Mouse (Mus musculus) frontal cortex, postnatal 25 days (tissue): ENCODE results near the gene Rps19bp1.

Experiments used
- DNase-seq, 2 experiments: peaks; one replicate each; pipeline ENCODE4 v3.0.0; 2022; ENCODE audit warnings: low spot score in 2 of 2

The Rps19bp1 gene

DNA sequence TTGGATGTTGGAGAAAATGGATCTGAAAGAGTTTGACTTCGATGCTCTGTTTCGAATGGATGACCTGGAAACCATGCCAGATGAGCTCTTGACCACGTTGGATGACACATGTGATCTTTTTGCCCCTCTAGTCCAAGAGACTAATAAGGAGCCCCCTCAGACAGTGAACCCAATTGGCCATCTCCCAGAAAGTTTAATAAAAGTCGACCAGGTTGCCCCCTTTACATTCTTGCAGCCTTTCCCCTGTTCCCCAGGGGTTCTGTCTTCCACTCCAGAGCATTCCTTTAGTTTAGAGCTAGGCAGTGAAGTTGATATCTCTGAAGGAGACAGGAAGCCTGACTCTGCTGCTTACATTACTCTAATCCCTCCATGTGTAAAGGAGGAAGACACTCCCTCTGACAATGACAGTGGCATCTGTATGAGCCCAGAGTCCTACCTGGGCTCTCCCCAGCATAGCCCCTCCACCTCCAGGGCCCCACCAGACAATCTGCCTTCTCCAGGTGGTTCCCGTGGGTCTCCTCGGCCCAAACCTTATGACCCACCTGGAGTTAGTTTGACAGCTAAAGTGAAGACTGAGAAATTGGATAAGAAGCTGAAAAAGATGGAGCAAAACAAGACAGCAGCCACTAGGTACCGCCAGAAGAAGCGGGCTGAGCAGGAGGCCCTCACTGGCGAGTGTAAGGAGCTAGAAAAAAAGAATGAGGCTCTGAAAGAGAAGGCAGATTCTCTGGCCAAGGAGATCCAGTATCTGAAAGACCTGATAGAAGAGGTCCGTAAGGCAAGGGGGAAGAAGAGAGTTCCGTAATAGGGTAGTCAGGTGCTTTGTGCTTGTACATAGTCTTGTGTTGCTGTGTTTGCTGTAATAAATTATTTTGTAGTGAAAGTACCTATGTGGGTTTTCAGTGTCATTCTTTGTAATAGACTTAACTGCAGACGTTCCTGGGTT is 7.2 kb downstream of the Rps19bp1 start:
- no peak for DNase-seq

GRCm38 (mm10) chr15:80256242-80256641 is 7.9 kb downstream of the Rps19bp1 start:
- no peak for DNase-seq

GRCm38 (mm10) chr15:80255646-80256121 is 8.4 kb downstream of the Rps19bp1 start:
- peak; percentile 48 to 52 for DNase-seq

DNA sequence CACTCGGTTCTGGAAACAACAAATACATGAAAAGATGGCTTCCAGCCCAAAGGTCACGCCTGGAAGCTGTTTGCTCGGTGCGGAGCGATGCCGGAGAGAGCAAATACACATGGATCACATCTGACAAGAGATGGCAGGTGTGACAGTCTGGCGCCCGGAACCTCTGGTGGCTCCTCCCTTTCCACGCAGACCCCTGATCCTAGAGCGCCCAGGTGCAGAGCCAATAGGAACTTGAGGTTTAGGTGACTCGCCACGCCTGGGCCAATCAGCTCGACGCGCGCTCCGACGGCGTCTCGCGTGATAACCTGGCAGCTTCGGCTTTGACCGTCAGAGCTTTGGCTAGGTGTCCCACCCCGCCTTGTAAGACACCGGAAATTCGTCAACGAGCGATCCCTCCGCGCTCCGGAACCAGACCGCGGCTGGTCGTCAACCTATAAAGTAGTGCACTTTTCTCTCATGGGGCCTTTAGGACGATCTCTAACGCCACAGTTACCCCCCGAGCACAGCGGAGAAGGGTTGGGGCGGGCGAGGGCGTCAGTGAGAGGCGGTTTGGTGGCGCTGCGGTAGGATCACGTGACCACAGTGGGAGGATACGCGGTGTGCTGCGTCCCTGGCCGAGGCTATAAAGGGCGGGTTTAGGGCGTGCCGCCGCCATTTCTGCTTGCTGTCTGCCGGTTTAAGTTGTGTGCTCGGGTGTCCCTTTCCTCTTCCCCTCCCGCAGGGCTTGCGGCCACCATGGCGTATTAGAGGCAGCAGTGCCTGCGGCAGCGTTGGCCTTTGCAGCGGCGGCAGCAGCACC is 9.1 kb downstream of the Rps19bp1 start, which contains the start of gene Atf4:
Gene Atf4, plus strand, starts transcription at position 338 of the 799 bp plus-strand sequence.
- peak; percentile 95 to 98 for DNase-seq

DNA sequence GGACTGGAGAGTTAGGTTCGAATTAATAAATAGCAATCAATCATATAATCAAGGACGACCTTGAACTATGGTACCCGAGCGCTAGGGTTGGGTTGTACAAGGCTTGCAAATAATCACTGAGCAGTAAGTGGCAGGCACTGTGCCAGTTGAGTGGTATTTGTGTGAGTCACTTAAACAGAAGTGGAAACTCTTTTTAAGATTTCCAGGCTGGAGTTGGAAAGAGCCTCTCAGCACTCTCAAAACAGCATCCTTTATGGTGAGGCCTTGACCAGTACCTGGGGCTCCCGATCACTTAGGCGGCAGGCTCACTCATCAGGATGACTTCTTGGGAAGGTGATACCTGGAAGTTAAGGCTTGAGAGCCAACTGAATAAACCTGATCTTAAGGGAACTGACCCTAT is 9.9 kb downstream of the Rps19bp1 start:
- no peak for DNase-seq

DNA sequence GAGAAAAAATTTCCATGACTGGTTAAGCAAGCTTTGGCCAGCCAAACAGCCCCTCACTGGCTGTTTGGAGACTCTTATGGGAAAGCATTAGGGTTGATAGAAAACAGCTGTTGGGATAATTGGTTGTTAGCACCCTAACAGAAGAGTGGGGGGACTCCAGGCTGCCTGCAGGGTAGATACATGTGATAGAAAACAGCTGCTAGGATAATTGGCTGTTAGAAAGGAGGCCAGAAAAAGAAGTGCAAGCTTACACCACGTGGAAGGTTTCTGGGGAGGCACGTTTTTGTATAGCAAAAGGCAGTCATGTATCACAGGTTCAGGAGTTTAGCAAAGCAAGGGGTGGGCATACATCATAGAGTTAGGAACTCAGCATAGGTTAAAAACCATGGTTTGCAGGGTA is 10.6 kb downstream of the Rps19bp1 start:
- DNase-seq: no peak

DNA sequence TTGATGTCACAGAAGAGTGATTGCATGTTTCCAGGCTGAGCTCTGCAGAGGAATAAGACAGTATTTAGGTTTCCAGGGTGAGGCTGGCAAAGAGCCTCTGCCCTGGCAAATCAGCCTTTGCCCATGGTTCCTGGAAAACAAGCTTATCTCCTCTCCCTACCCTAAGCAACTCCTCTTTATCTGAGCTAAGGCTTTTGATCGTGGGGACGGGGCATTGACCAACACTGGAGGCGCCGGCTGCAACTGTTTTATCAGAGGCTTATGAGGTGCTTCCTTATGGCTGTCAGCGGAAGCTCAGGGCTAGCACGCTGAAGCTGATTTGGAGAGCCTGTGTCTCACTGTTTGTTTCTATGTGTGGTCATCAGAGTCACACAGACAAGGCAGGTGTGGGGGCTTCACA is 13.5 kb downstream of the Rps19bp1 start:
- no peak for DNase-seq

- DNase-seq: no peak
Observed at GRCm38 (mm10) chr15:80249672-80250071, 14.4 kb downstream of the Rps19bp1 start.

- DNase-seq: no peak
Observed at GRCm38 (mm10) chr15:80248596-80248995, 15.5 kb downstream of the Rps19bp1 start.

DNA sequence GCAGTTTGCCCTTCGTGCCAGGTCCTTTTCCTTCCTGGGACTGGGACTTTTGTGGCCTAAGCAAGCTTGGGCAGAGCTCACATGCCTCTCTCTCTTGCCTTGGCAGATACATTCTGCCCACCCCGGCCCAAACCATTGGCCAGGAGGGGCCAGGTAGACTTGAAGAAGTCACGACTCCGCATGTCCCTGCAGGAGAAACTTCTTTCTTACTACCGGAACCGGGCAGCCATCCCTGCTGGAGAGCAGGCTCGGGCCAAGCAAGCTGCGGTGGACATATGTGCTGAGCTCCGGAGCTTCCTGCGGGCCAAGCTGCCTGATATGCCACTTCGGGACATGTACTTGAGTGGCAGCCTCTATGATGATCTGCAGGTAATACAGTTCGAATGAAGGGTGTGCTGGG is 16.0 kb downstream of the Rps19bp1 start:
- DNase-seq: no peak

- no peak for DNase-seq
Observed at GRCm38 (mm10) chr15:80235535-80235934, 28.6 kb downstream of the Rps19bp1 start, which contains the start of gene AC140267.1. Gene AC140267.1 (plus strand): TSS chr15:80235835.

GRCm38 (mm10) chr15:80233733-80234509 is 30.2 kb downstream of the Rps19bp1 start, which contains the start of gene Mief1:
Gene Mief1 (plus strand): TSS chr15:80234018.
- peak; percentile 85 to 90 for DNase-seq

DNA sequence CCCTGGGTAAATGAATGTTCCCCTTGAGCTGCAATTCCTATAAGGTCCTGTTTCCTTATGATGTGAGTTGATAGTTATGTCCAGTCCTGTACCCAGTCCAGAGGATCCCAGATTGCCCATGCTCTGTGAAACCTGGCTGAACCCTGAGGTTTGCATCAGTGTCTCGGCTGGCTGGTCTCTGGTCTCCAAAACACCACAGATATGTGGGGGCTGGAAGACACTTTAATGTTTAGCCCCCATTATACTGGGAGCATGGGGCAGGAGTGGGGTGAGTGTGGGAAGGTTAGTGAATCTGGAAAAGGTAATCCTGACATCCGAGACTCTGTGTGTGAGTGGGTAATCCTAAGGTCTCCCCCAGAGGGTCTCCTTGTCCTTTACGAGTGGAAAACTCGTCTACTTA is 31.1 kb downstream of the Rps19bp1 start:
- no peak for DNase-seq

DNA sequence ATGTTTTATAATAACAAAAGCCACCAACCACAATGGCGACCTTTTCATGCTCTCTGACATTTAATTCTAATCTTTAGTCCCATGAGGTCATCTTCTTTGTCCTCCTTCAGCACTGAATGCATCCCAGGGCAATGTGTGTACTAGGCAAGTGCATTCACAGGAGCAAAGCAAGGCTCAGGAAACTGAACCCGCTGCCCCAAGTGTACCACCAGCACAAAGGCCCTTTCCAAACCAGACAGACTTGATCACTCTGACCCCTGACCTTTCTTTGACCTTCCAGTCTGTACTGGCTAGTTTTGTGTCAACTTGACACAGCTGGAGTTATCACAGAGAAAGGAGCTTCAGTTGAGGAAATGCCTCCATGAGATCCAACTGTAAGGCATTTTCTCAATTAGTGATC is 31.8 kb downstream of the Rps19bp1 start:
- no peak for DNase-seq

DNA sequence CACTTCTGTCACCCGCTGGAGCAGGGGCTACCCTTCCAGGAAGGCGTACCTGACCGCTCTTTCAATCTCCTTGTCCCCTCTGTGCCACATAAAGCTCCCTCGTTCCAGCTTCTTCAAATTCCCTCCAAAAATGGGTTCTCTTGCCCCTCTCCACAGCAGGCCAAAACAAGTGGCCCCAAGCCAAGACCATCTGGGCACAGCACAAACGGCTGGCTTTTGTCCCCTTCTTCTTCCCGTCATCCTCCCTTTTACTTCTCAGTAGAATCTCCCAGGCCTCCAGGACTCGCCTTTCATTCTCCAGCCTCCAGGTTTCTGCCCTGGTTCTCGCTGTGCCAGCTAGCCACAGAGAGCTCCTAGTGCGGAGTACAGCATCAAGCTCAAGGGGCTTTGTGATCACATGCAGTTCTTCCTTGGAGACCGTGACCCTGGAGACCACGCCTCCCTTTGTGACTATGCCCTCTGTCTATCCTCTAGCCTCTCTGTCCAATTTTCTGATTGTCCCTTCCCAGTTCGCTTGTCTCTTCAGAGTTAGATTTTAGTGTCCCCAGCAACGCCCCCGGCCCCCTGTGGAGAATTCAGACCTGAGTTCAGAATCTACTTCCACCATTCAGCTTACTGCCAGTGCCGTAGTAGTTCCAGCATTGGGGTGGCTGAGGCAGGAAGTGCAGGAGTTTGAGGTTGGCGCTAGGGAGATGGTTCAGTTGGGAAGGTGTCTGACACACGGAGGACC is 35.9 kb downstream of the Rps19bp1 start:
- no peak for DNase-seq

GRCm38 (mm10) chr15:80225796-80226195 is 38.3 kb downstream of the Rps19bp1 start:
- DNase-seq: peak in 1 of 2 experiments; percentile 41

- peak in 1 of 2 experiments; percentile 39 for DNase-seq
Observed at GRCm38 (mm10) chr15:80225208-80225607, 38.9 kb downstream of the Rps19bp1 start.

DNA sequence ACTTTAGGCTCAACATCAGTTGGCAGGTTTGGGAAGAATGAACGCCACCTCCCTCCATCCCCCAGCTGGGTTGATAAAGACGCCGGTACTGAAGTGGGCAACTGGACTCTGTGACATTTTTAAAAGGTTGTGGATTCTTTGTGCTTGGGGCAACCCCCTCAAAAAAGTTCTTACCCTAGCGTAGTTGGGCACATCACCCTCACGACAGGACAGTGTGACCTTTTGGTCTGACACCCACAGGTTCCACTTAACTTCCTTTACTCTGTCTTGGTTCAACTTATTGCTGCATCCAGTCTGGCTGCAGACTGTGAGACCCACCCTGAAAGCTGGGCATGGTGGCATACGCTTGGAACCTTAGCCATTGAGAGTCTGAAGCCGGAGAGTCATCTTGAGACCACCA is 40.4 kb downstream of the Rps19bp1 start:
- no peak for DNase-seq

DNA sequence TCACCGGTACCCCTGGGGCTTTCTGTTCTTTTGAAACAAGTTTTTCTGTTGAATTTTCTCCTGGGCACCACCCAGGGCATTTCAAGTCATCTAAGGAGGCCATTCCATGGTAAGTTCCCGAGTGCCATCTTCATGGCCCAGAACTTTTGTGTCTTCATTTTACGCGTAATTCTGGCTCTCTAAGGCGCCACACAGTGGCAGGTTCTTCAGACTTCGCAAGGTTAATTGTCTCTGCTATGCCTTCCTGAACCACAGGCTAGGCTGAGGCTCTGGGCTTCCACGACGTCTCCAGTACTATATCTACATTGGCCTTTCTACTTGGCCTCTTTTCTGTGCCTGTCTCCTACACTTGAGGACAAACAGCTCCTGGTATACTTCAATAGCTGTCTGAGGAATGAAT is 43.1 kb downstream of the Rps19bp1 start:
- no peak for DNase-seq

DNA sequence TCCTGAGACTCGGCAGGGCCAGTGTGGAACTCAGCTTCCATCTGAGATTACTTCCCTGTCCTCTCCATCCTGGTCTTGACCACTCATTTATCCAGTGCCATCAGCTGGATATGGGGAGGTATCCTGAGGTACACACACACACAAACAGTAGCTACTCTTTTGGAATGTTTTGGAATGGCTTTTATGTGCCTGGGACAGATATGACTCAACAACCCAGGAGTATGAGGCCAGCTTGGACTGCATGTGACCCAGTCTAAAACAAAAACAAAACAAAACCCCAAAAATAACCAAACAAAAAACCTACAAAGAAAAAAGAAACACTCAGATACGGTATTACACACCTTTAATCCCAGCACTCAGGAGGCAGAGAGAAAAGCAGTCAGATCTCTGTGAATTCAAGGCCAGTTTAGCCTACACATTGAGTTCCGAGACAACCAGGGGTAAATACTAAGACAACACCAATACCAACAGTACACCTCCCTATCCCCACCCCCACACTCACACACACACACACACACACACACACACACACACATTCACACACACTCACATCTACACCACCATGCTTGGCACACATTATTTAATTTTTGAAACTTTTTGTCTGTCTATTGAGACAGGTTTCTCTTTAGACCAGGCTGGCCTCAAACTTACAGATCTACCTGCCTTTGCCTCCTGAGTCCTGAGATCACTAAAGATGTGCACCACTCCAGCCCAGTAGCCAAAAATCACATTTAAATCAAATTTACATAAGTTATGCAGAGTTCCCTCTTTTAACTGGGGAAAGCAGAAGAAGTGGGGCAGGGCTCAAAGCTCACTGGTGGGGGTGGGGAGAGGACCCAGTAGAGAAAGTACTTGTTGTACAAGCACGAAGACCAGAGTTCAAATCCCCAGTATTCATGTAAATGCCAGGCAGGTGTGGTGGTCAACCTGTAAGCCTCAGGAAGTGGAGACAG is 44.1 kb downstream of the Rps19bp1 start:
- DNase-seq: no peak
